Mouse (Mus musculus) kidney, embryonic 15.5 days (tissue): Measurements from ENCODE around the gene Krtap4-2. TPM values are rescaled to one million over a fixed set of nuclear protein-coding genes. Genes with fewer than 3 reads are reported as not detected.
"Not testable (repeated sequence)": the region's sequence is repeated elsewhere in the genome, so short reads cannot be mapped to it uniquely, and the experiment has no call there.

ENCODE experiments used
- ATAC-seq: fragments of 200-750 bp; cut with Nextera tagmentation; replicated peaks from 2 replicates; pipeline ENCODE4 v1.8.0; 2017; ENCODE audit warnings: moderate TSS enrichment; ENCODE audit not compliant: low FRiP score
- H3K27ac ChIP-seq: fragments of 300-500 bp; sonication (generic); 2 replicates; pipeline ENCODE4 v1.5.1; 2015; ENCODE audit warnings: mild to moderate bottlenecking, inconsistent platforms
- H3K27me3 ChIP-seq: fragments of 300-500 bp; sonication (generic); 2 replicates; pipeline ENCODE4 v1.6.1; 2015; ENCODE audit warnings: inconsistent platforms
- H3K36me3 ChIP-seq: fragments of 300-500 bp; sonication (generic); 2 replicates; pipeline ENCODE4 v1.6.1; 2015; ENCODE audit warnings: inconsistent platforms
- H3K4me1 ChIP-seq: fragments of 300-500 bp; sonication (generic); 2 replicates; pipeline ENCODE4 v1.6.1; 2015; ENCODE audit warnings: inconsistent platforms
- H3K4me2 ChIP-seq: fragments of 300-500 bp; sonication (generic); 2 replicates; pipeline ENCODE4 v1.6.1; 2015; ENCODE audit warnings: moderate library complexity, mild to moderate bottlenecking, inconsistent platforms
- H3K4me3 ChIP-seq: fragments of 300-500 bp; sonication (generic); replicated peaks from 2 replicates; pipeline ENCODE4 v1.5.1; 2015; ENCODE audit warnings: mild to moderate bottlenecking, inconsistent platforms
- H3K9ac ChIP-seq: fragments of 300-500 bp; sonication (generic); 2 replicates; pipeline ENCODE4 v1.6.1; 2015; ENCODE audit warnings: mild to moderate bottlenecking, inconsistent platforms
- H3K9me3 ChIP-seq: fragments of 300-500 bp; sonication (generic); replicated peaks from 2 replicates; pipeline ENCODE4 v1.6.1; 2016; ENCODE audit warnings: inconsistent platforms
- WGBS: fragments of 180-500 bp; shearing (Covaris S2); methylation state at CpG from one replicate; pipeline ENCODE4 v1.1.7; 2015; ENCODE audit warnings: mixed read lengths; 5-methylcytosine and 5-hydroxymethylcytosine counted together
- polyA plus RNA-seq: library from polyadenylated mRNA; unstranded; fragments of >200 nt; fragmentation: Nextera tagmentation; extraction: Ambion mirVana; gene quantifications from 2 replicates; pipeline ENCODE4 v1.2.1, GENCODE M21; 2015

Gene Krtap4-2
- polyA plus RNA-seq, 1 experiment from 2014 or later = not detected

GRCm38 (mm10) chr11:99633293-99633692 lies 1.6 kb downstream of the Krtap4-2 start:
- Histone ChIP-seq H3K4me3 (no peak overlapping the region), H3K27ac (no peak overlapping the region), H3K36me3 (no peaks in the 10 kb centered on the region), H3K4me1 (no peaks in the 10 kb centered on the region), H3K4me2 (no peak overlapping the region), H3K27me3 (no peaks in the 10 kb centered on the region), H3K9me3 (no peaks in the 10 kb centered on the region), H3K9ac (no peak overlapping the region)
- 61% methylated on average over 2 of the region's 2 CpGs for WGBS
- ATAC-seq = no peak

GRCm38 (mm10) chr11:99630890-99631289 lies 4.0 kb downstream of the Krtap4-2 start:
- WGBS = 79% methylated on average over 3 of the region's 3 CpGs
- no peak for ATAC-seq
- H3K4me3 ChIP-seq = no peak overlapping the region

GRCm38 (mm10) chr11:99628138-99628537 lies 6.7 kb downstream of the Krtap4-2 start, which contains the start of gene Krtap4-1:
Gene Krtap4-1, minus strand, starts transcription at chr11:99628238.
- Histone ChIP-seq H3K4me1 (no peaks in the 10 kb centered on the region), H3K4me3 (no peak within 1 kb of the TSS), H3K27ac (no peak within 1 kb of the TSS), H3K36me3 (no peaks in the 10 kb centered on the region), H3K27me3 (no peaks in the 10 kb centered on the region), H3K4me2 (no peak within 1 kb of the TSS), H3K9me3 (no peaks in the 10 kb centered on the region), H3K9ac (no peak within 1 kb of the TSS)
- no peak for ATAC-seq
- WGBS = 86% methylated on average over 4 of the region's 4 CpGs

More at GRCm38 (mm10) chr11:99630890-99631289, 4.0 kb downstream of the Krtap4-2 start:
- Histone ChIP-seq H3K4me2 (no peak overlapping the region), H3K4me1 (no peaks in the 10 kb centered on the region), H3K27ac (no peak overlapping the region), H3K27me3 (no peaks in the 10 kb centered on the region), H3K36me3 (no peaks in the 10 kb centered on the region), H3K9me3 (no peaks in the 10 kb centered on the region), H3K9ac (no peak overlapping the region)

GRCm38 (mm10) chr11:99620335-99620734 lies 14.5 kb downstream of the Krtap4-2 start, which contains the start of gene Gm11562:
Gene Gm11562, minus strand, starts transcription at chr11:99620435.
- H3K4me2 ChIP-seq = no peak within 1 kb of the TSS
- H3K27me3 ChIP-seq = no peaks in the 10 kb centered on the region
- no peaks in the 10 kb centered on the region for H3K36me3 ChIP-seq
- no peak for ATAC-seq
- no peak within 1 kb of the TSS for H3K4me3 ChIP-seq
- H3K9me3 ChIP-seq = no peaks in the 10 kb centered on the region
- no peaks in the 10 kb centered on the region for H3K4me1 ChIP-seq
- WGBS = 82% methylated on average over 2 of the region's 2 CpGs
- H3K27ac ChIP-seq = no peak within 1 kb of the TSS
- no peak within 1 kb of the TSS for H3K9ac ChIP-seq

GRCm38 (mm10) chr11:99614796-99615363 lies 20.0 kb downstream of the Krtap4-2 start, which contains the start of gene Krtap2-4:
Gene Krtap2-4, minus strand, starts transcription at chr11:99614846.
- no peak for ATAC-seq
- Histone ChIP-seq H3K36me3 (no peaks in the 10 kb centered on the region), H3K4me3 (no peak within 1 kb of the TSS), H3K27me3 (no peaks in the 10 kb centered on the region), H3K27ac (no peak within 1 kb of the TSS), H3K4me1 (no peaks in the 10 kb centered on the region), H3K4me2 (no peak within 1 kb of the TSS), H3K9me3 (no peaks in the 10 kb centered on the region), H3K9ac (no peak within 1 kb of the TSS)
- 76% methylated on average over 3 of the region's 3 CpGs for WGBS

- H3K4me3 ChIP-seq, H3K9me3 ChIP-seq, ATAC-seq, H3K4me2 ChIP-seq, H3K9ac ChIP-seq, H3K27me3 ChIP-seq, H3K36me3 ChIP-seq, H3K4me1 ChIP-seq, H3K27ac ChIP-seq: not testable (repeated sequence)
- 67% methylated on average over 1 of the region's 2 CpGs for WGBS
Measured at GRCm38 (mm10) chr11:99610089-99610488, 24.8 kb downstream of the Krtap4-2 start, which contains the start of gene Gm11937. Gene Gm11937, minus strand, starts transcription at chr11:99610189.

- Histone ChIP-seq H3K9me3 (no peaks in the 10 kb centered on the region), H3K9ac (no peak overlapping the region), H3K4me3 (no peak overlapping the region), H3K4me2 (no peak overlapping the region), H3K27ac (no peak overlapping the region), H3K4me1 (no peaks in the 10 kb centered on the region), H3K36me3 (no peaks in the 10 kb centered on the region), H3K27me3 (0 out of 2 replicates have a peak, but pooled peaks cover 3% of the 10 kb centered on the region)
- ATAC-seq = no peak
- 74% methylated on average over 1 of the region's 1 CpGs for WGBS
Measured at GRCm38 (mm10) chr11:99609126-99609525, 25.8 kb downstream of the Krtap4-2 start.

GRCm38 (mm10) chr11:99603208-99603607 lies 31.7 kb downstream of the Krtap4-2 start, which contains the start of gene Gm11938:
Gene Gm11938, minus strand, starts transcription at chr11:99603308.
- H3K4me2 ChIP-seq, H3K4me3 ChIP-seq, H3K36me3 ChIP-seq, H3K9ac ChIP-seq, H3K27ac ChIP-seq, H3K4me1 ChIP-seq, H3K27me3 ChIP-seq, ATAC-seq, H3K9me3 ChIP-seq: not testable (repeated sequence)
- 47% methylated on average over 1 of the region's 1 CpGs for WGBS

- H3K27ac ChIP-seq, H3K36me3 ChIP-seq, H3K9ac ChIP-seq, H3K9me3 ChIP-seq, H3K27me3 ChIP-seq, H3K4me1 ChIP-seq, H3K4me2 ChIP-seq, ATAC-seq, H3K4me3 ChIP-seq: not testable (repeated sequence)
- 73% methylated on average over 6 of the region's 6 CpGs for WGBS
Measured at GRCm38 (mm10) chr11:99597742-99598141, 37.1 kb downstream of the Krtap4-2 start, which contains the start of gene Krtap9-3. Gene Krtap9-3, minus strand, starts transcription at chr11:99598105.

GRCm38 (mm10) chr11:99590981-99591380 lies 43.9 kb downstream of the Krtap4-2 start, which contains the start of gene Krtap1-3:
Gene Krtap1-3, minus strand, starts transcription at chr11:99591339.
- H3K4me1 ChIP-seq = no peaks in the 10 kb centered on the region
- no peaks in the 10 kb centered on the region for H3K27me3 ChIP-seq
- no peaks in the 10 kb centered on the region for H3K36me3 ChIP-seq
- no peak within 1 kb of the TSS for H3K9ac ChIP-seq
- H3K4me2 ChIP-seq = no peak within 1 kb of the TSS
- H3K27ac ChIP-seq = no peak within 1 kb of the TSS
- no peaks in the 10 kb centered on the region for H3K9me3 ChIP-seq
- no peak for ATAC-seq
- 78% methylated on average over 6 of the region's 6 CpGs for WGBS
- no peak within 1 kb of the TSS for H3K4me3 ChIP-seq

- no peaks in the 10 kb centered on the region for H3K27me3 ChIP-seq
- H3K4me1 ChIP-seq = no peaks in the 10 kb centered on the region
- 89% methylated on average over 7 of the region's 7 CpGs for WGBS
- no peak for ATAC-seq
- no peak overlapping the region for H3K9ac ChIP-seq
- no peak overlapping the region for H3K4me2 ChIP-seq
- no peaks in the 10 kb centered on the region for H3K9me3 ChIP-seq
- H3K27ac ChIP-seq = no peak overlapping the region
- H3K4me3 ChIP-seq = no peak overlapping the region
- no peaks in the 10 kb centered on the region for H3K36me3 ChIP-seq
Measured at GRCm38 (mm10) chr11:99585096-99585495, 49.8 kb downstream of the Krtap4-2 start.
